Mouse (Mus musculus) MEL (cell line): ENCODE measurements at regions not wholly inside any gene's neighbourhood (a gene's known extent, or its start where the extent isn't known, plus 50 kb on each side); places are given as distances from the start of the nearest gene placed in this dataset.

Source experiments
- DNase-seq: peaks from one replicate; pipeline ENCODE4 v3.0.0; 2011; ENCODE audit warnings: low read depth, low spot score
- H3K27ac ChIP-seq: 2 replicates; pipeline ENCODE4 v1.5.1; 2012; ENCODE audit warnings: low read depth, mild to moderate bottlenecking, control low read depth, low read length, moderate library complexity; ENCODE audit not compliant: control insufficient read depth
- H3K27me3 ChIP-seq, 2 experiments: fragments of 150-350 bp in 1 of 2; sonication (generic) in 1 of 2; 2 replicates each; pipeline ENCODE4 v1.6.1; 2012; ENCODE audit warnings: low read length in 2 of 2, mild to moderate bottlenecking in 2 of 2, improper control_type of control experiment in 1 of 2, moderate library complexity in 1 of 2; ENCODE audit not compliant: insufficient read depth in 2 of 2, control insufficient read depth in 1 of 2
- H3K36me3 ChIP-seq, 2 experiments: 2 replicates each; pipeline ENCODE4 v1.6.1; 2012 to 2014; ENCODE audit warnings: low read length in 2 of 2, improper control_type of control experiment in 1 of 2, inconsistent platforms in 1 of 2, mild to moderate bottlenecking in 1 of 2; ENCODE audit not compliant: insufficient read depth in 2 of 2, control insufficient read depth in 1 of 2
- H3K4me1 ChIP-seq, 2 experiments: fragments of 150-350 bp in 1 of 2; sonication (generic) in 1 of 2; 2 replicates each; pipeline ENCODE4 v1.6.1; 2012; ENCODE audit warnings: low read length in 2 of 2, improper control_type of control experiment in 1 of 2, mild to moderate bottlenecking in 1 of 2; ENCODE audit not compliant: insufficient read depth in 2 of 2, control insufficient read depth in 1 of 2
- H3K4me3 ChIP-seq, 2 experiments: fragments of 150-350 bp in 1 of 2; sonication (generic) in 1 of 2; 2 replicates each; pipeline ENCODE4 v1.5.1; 2012; ENCODE audit warnings: low read depth in 2 of 2, low read length in 2 of 2, mild to moderate bottlenecking in 2 of 2, moderate library complexity in 2 of 2, control low read depth in 1 of 2, improper control_type of control experiment in 1 of 2; ENCODE audit not compliant: control insufficient read depth in 1 of 2, insufficient read depth in 1 of 2
- H3K79me2 ChIP-seq: 2 replicates; pipeline ENCODE4 v1.6.1; 2012; ENCODE audit warnings: mild to moderate bottlenecking, low read length, moderate library complexity; ENCODE audit not compliant: control insufficient read depth, poor library complexity, insufficient read depth
- H3K9ac ChIP-seq: 2 replicates; pipeline ENCODE4 v1.6.1; 2012; ENCODE audit warnings: low read depth, mild to moderate bottlenecking, control low read depth, low read length, moderate library complexity; ENCODE audit not compliant: control insufficient read depth, poor library complexity, severe bottlenecking
- H3K9me3 ChIP-seq: fragments of 150-350 bp; sonication (generic); replicated peaks from 2 replicates; pipeline ENCODE4 v1.6.1; 2012; ENCODE audit warnings: mild to moderate bottlenecking, low read length, improper control_type of control experiment, moderate library complexity; ENCODE audit not compliant: insufficient read depth
- BHLHE40 ChIP-seq: IDR thresholded peaks from 2 replicates; pipeline ENCODE4 v1.6.1; 2012; ENCODE audit warnings: low read depth, mild to moderate bottlenecking, inconsistent platforms, low read length, improper control_type of control experiment, borderline replicate concordance
- CHD2 ChIP-seq: IDR thresholded peaks from 2 replicates; pipeline ENCODE4 v1.6.1; 2011; ENCODE audit warnings: low read length, improper control_type of control experiment
- CTCF ChIP-seq, 3 experiments: IDR thresholded peaks in 2 of 3; conservative IDR thresholded peaks in 1 of 3; 2 replicates each; pipeline ENCODE4 v1.5.1; 2011 to 2012; ENCODE audit warnings: low read length in 3 of 3, low read depth in 2 of 3, mild to moderate bottlenecking in 2 of 3, improper control_type of control experiment in 1 of 3, inconsistent platforms in 1 of 3, mixed read lengths in 1 of 3, moderate library complexity in 1 of 3; ENCODE audit not compliant: control insufficient read depth in 1 of 3, insufficient read depth in 1 of 3, poor library complexity in 1 of 3, severe bottlenecking in 1 of 3
- E2F4 ChIP-seq: IDR thresholded peaks from 2 replicates; pipeline ENCODE4 v1.6.1; 2011; ENCODE audit warnings: low read depth, low read length, improper control_type of control experiment, borderline replicate concordance
- HCFC1 ChIP-seq: IDR thresholded peaks from 2 replicates; pipeline ENCODE4 v1.6.1; 2012; ENCODE audit warnings: low read depth, mild to moderate bottlenecking, inconsistent platforms, low read length, improper control_type of control experiment, moderate library complexity
- JUND ChIP-seq: IDR thresholded peaks from 2 replicates; pipeline ENCODE4 v1.6.1; 2011; ENCODE audit warnings: low read depth, mild to moderate bottlenecking, improper control_type of control experiment, low read length
- KAT2A ChIP-seq: conservative IDR thresholded peaks from 2 replicates; pipeline ENCODE4 v1.6.1; 2012; ENCODE audit warnings: low read depth, low read length, improper control_type of control experiment, inconsistent platforms
- MAFK ChIP-seq: IDR thresholded peaks from 2 replicates; pipeline ENCODE4 v1.6.1; 2011; ENCODE audit warnings: low read depth, mild to moderate bottlenecking, low read length, improper control_type of control experiment, borderline replicate concordance
- MAZ ChIP-seq: IDR thresholded peaks from 2 replicates; pipeline ENCODE4 v1.6.1; 2012; ENCODE audit warnings: low read depth, mild to moderate bottlenecking, inconsistent platforms, low read length, improper control_type of control experiment
- MYB ChIP-seq: IDR thresholded peaks from 2 replicates; pipeline ENCODE4 v1.6.1; 2011; ENCODE audit warnings: mild to moderate bottlenecking, low read depth, low read length, improper control_type of control experiment
- POLR2A ChIP-seq, 2 experiments: IDR thresholded peaks; 2 replicates each; pipeline ENCODE4 v1.6.1; 2011 to 2012; ENCODE audit warnings: low read length in 2 of 2, mild to moderate bottlenecking in 2 of 2, control low read depth in 1 of 2, improper control_type of control experiment in 1 of 2, low read depth in 1 of 2, moderate library complexity in 1 of 2; ENCODE audit not compliant: control insufficient read depth in 1 of 2, insufficient read depth in 1 of 2, poor library complexity in 1 of 2
- SIN3A ChIP-seq: IDR thresholded peaks from 2 replicates; pipeline ENCODE4 v1.6.1; 2012; ENCODE audit warnings: low read length, improper control_type of control experiment, inconsistent platforms
- USF2 ChIP-seq, 2 experiments: IDR thresholded peaks; 2 replicates each; pipeline ENCODE4 v1.6.1; 2011 to 2012; ENCODE audit warnings: improper control_type of control experiment in 2 of 2, low read length in 2 of 2, borderline replicate concordance in 1 of 2, inconsistent platforms in 1 of 2, low read depth in 1 of 2, mild to moderate bottlenecking in 1 of 2; ENCODE audit not compliant: insufficient read depth in 1 of 2
- ZC3H11A ChIP-seq: IDR thresholded peaks from 2 replicates; pipeline ENCODE4 v1.6.1; 2012; ENCODE audit warnings: low read depth, mild to moderate bottlenecking, inconsistent platforms, low read length, improper control_type of control experiment
- ZKSCAN1 ChIP-seq: IDR thresholded peaks from 2 replicates; pipeline ENCODE4 v1.6.1; 2012; ENCODE audit warnings: low read depth, mild to moderate bottlenecking, inconsistent platforms, low read length, improper control_type of control experiment, moderate library complexity

- Histone ChIP-seq H3K79me2 (no peaks in the 10 kb centered on the region), H3K27me3 (no peaks in the 10 kb centered on the region; a peak in 2 of 4 replicates), H3K4me3 (no peak overlapping the region), H3K27ac (no peak overlapping the region), H3K4me1 (peaks cover 0 to 7% of the 10 kb centered on the region in 2 experiments; a peak in 1 of 4 replicates), H3K9ac (no peak overlapping the region), H3K9me3 (no peaks in the 10 kb centered on the region), H3K36me3 (peaks cover 0 to 2% of the 10 kb centered on the region in 2 experiments; a peak in 1 of 4 replicates)
- no peak for DNase-seq
- TF ChIP-seq E2F4 (no peak), HCFC1 (no peak), MAFK (no peak), CTCF (IDR thresholded peaks at IDR 0.05 in 2 of 3, conservative IDR thresholded peaks at IDR 0.05 in 1 of 3; ENCODE audit: control insufficient read depth in 1 of 3, insufficient read depth in 1 of 3, low read depth in 2 of 3, low read length in 3 of 3, poor library complexity in 1 of 3, severe bottlenecking in 1 of 3) (0 out of 6 replicates have a peak, but pooled peaks of 1 of the 3 experiments have one; percentile 3), MAZ (no peak), ZC3H11A (no peak), POLR2A (IDR thresholded peaks at IDR 0.05; ENCODE audit: control insufficient read depth in 1 of 2, insufficient read depth in 1 of 2, low read depth in 1 of 2, low read length in 2 of 2, poor library complexity in 1 of 2) (no peak), ZKSCAN1 (no peak)
These were observed 82.9 kb downstream of the Gm4791 start for GRCm38 (mm10) chr9:47081407-47081806.

- Histone ChIP-seq H3K9ac (no peak overlapping the region), H3K27ac (no peak overlapping the region), H3K79me2 (no peaks in the 10 kb centered on the region)
- TF ChIP-seq BHLHE40: no peak
- no peak for TF ChIP-seq ZKSCAN1
- no peak for TF ChIP-seq POLR2A (IDR thresholded peaks at IDR 0.05; ENCODE audit: control insufficient read depth in 1 of 2, insufficient read depth in 1 of 2, low read depth in 1 of 2, low read length in 2 of 2, poor library complexity in 1 of 2)
- no peak for TF ChIP-seq KAT2A
- no peak for TF ChIP-seq SIN3A
- TF ChIP-seq HCFC1: no peak
- TF ChIP-seq JUND: no peak
- TF ChIP-seq MYB: no peak
- TF ChIP-seq USF2 (IDR thresholded peaks at IDR 0.05; ENCODE audit: borderline replicate concordance in 1 of 2, insufficient read depth in 1 of 2, low read depth in 1 of 2, low read length in 2 of 2): no peak
- no peak for TF ChIP-seq CHD2
- TF ChIP-seq ZC3H11A: no peak
- TF ChIP-seq, all 39 proteins: peak for 0
- H3K36me3 ChIP-seq: no peaks in the 10 kb centered on the region
- no peaks in the 10 kb centered on the region for H3K9me3 ChIP-seq
- H3K4me1 ChIP-seq: no peaks in the 10 kb centered on the region
- no peak for DNase-seq
- no peaks in the 10 kb centered on the region; a peak in 1 of 4 replicates for H3K27me3 ChIP-seq
- H3K4me3 ChIP-seq: no peak overlapping the region
These were observed 93.3 kb downstream of the Gm4791 start for GRCm38 (mm10) chr9:47091796-47092195.
